In genomic region chr3:130304827-130305226, GRCm38 (mm10) we compare ENCODE assay signal across 24 mouse cellular contexts.
DNase-seq lines count a peak whose midpoint lies in the region; ATAC-seq and TF ChIP-seq lines count a peak whose summit lies in the region.
"Had no signal": no experiment of that assay in that cellular context is flagged by ENCODE, and none has a peak within 500 bp of the region (broad histone marks: within the 10 kb centered on the region; RNA-seq: fewer than 3 reads in every experiment).

No protein-coding gene starts in this region.

- H3K36me3 ChIP-seq in hindbrain, embryonic 13.5 days = no peaks in the 10 kb centered on the region
- no peaks in the 10 kb centered on the region for H3K36me3 ChIP-seq in hindbrain, embryonic 10.5 days
- H3K36me3 ChIP-seq in midbrain, embryonic 14.5 days (ENCODE audit: control insufficient read depth, insufficient read depth, low read length) = no peaks in the 10 kb centered on the region
- no peaks in the 10 kb centered on the region for H3K36me3 ChIP-seq in midbrain, embryonic 10.5 days
- H3K36me3 ChIP-seq: embryonic facial prominence, embryonic 15.5 days; limb, embryonic 13.5 days; liver, embryonic 13.5 days had no signal

- H3K4me3 ChIP-seq in cerebellum, adult 2 months (replicated peaks; ENCODE audit: insufficient read depth, low read depth, low read length) = no peak overlapping the region
- H3K4me3 ChIP-seq in hindbrain, embryonic 13.5 days = no peak overlapping the region
- no peak overlapping the region for H3K4me3 ChIP-seq in hindbrain, embryonic 10.5 days
- H3K4me3 ChIP-seq in midbrain, embryonic 14.5 days (replicated peaks; ENCODE audit: low read depth, low read length) = no peak overlapping the region
- H3K4me3 ChIP-seq in midbrain, embryonic 10.5 days = no peak overlapping the region
- H3K4me3 ChIP-seq: embryonic facial prominence, embryonic 15.5 days; gastrocnemius, adult 2 months; limb, embryonic 13.5 days; liver, embryonic 13.5 days had no signal

- no peak for TF ChIP-seq CTCF in cerebellum, adult 2 months (IDR thresholded peaks at IDR 0.05; ENCODE audit: borderline replicate concordance, insufficient read depth, low read depth, low read length)

- 19% methylated on average over 9 of the region's 9 CpGs for WGBS in cerebellum, adult 2 months
- 61% methylated on average over 9 of the region's 9 CpGs for WGBS in hindbrain, embryonic 13.5 days
- WGBS in hindbrain, embryonic 10.5 days = 84% methylated on average over 9 of the region's 9 CpGs
- WGBS in midbrain, embryonic 14.5 days = 55% methylated on average over 9 of the region's 9 CpGs
- WGBS in midbrain, embryonic 10.5 days = 87% methylated on average over 9 of the region's 9 CpGs

- TF ChIP-seq POLR2A in cerebellum, adult 2 months (IDR thresholded peaks at IDR 0.05; ENCODE audit: borderline replicate concordance, insufficient read depth, low read length) = no peak

- no peaks in the 10 kb centered on the region for H3K27me3 ChIP-seq in cerebellum, adult 2 months (ENCODE audit: control insufficient read depth, insufficient read depth, low read length)
- no peaks in the 10 kb centered on the region for H3K27me3 ChIP-seq in hindbrain, embryonic 13.5 days
- no peaks in the 10 kb centered on the region for H3K27me3 ChIP-seq in hindbrain, embryonic 10.5 days (ENCODE audit: insufficient read depth, poor library complexity, severe bottlenecking)
- H3K27me3 ChIP-seq in midbrain, embryonic 14.5 days (ENCODE audit: control insufficient read depth, insufficient read depth, low read length) = no peaks in the 10 kb centered on the region
- no peaks in the 10 kb centered on the region for H3K27me3 ChIP-seq in midbrain, embryonic 10.5 days (ENCODE audit: low read depth, poor library complexity, severe bottlenecking)
- H3K27me3 ChIP-seq: embryonic facial prominence, embryonic 15.5 days; limb, embryonic 13.5 days; liver, embryonic 13.5 days; Patski had no signal

- no peak overlapping the region for H3K4me2 ChIP-seq in hindbrain, embryonic 13.5 days
- H3K4me2 ChIP-seq in midbrain, embryonic 14.5 days (ENCODE audit: low read length) = no peak overlapping the region
- H3K4me2 ChIP-seq: embryonic facial prominence, embryonic 15.5 days; heart, embryonic 11.5 days; limb, embryonic 13.5 days; liver, embryonic 13.5 days; lung, embryonic 14.5 days had no signal

- no peaks in the 10 kb centered on the region for H3K9me3 ChIP-seq in hindbrain, embryonic 13.5 days
- H3K9me3 ChIP-seq in hindbrain, embryonic 10.5 days = no peaks in the 10 kb centered on the region
- H3K9me3 ChIP-seq in midbrain, embryonic 14.5 days (ENCODE audit: control insufficient read depth, low read length) = no peaks in the 10 kb centered on the region
- H3K9me3 ChIP-seq in midbrain, embryonic 10.5 days (replicated peaks) = no peaks in the 10 kb centered on the region
- H3K9me3 ChIP-seq: embryonic facial prominence, embryonic 15.5 days; limb, embryonic 13.5 days; liver, embryonic 13.5 days had no signal

- no peak overlapping the region for H3K27ac ChIP-seq in cerebellum, adult 2 months (ENCODE audit: insufficient read depth, low read length)
- H3K27ac ChIP-seq in hindbrain, embryonic 13.5 days = no peak overlapping the region
- H3K27ac ChIP-seq in hindbrain, embryonic 10.5 days = no peak overlapping the region
- peak overlapping the region; percentile 37; the same call in 1 of the 2 replicates for H3K27ac ChIP-seq in midbrain, embryonic 14.5 days (replicated peaks; ENCODE audit: low read depth, low read length)
- H3K27ac ChIP-seq in midbrain, embryonic 10.5 days (replicated peaks) = no peak overlapping the region; the same call in 1 of the 2 replicates
- H3K27ac ChIP-seq: embryonic facial prominence, embryonic 15.5 days; gastrocnemius, adult 2 months; limb, embryonic 13.5 days; liver, embryonic 13.5 days; stomach, postnatal 0 days had no signal

- H3K9ac ChIP-seq in hindbrain, embryonic 13.5 days = no peak overlapping the region
- no peak overlapping the region for H3K9ac ChIP-seq in midbrain, embryonic 14.5 days (replicated peaks; ENCODE audit: low read length)
- H3K9ac ChIP-seq: embryonic facial prominence, embryonic 15.5 days; limb, embryonic 13.5 days; liver, embryonic 13.5 days; lung, embryonic 14.5 days had no signal

- H3K4me1 ChIP-seq in cerebellum, adult 2 months (ENCODE audit: control insufficient read depth, insufficient read depth, low read length) = no peaks in the 10 kb centered on the region
- H3K4me1 ChIP-seq in hindbrain, embryonic 13.5 days (replicated peaks) = peaks cover 17% of the 10 kb centered on the region
- peaks cover 11% of the 10 kb centered on the region; the same call in 1 of the 2 replicates for H3K4me1 ChIP-seq in hindbrain, embryonic 10.5 days (replicated peaks)
- H3K4me1 ChIP-seq in midbrain, embryonic 14.5 days (ENCODE audit: control insufficient read depth, insufficient read depth, low read length) = peaks cover 13% of the 10 kb centered on the region; the same call in 1 of the 2 replicates
- H3K4me1 ChIP-seq in midbrain, embryonic 10.5 days = peaks cover 13% of the 10 kb centered on the region
- H3K4me1 ChIP-seq: liver, embryonic 13.5 days had no signal

- 0 out of 2 replicates have a peak, but pooled peaks have one; percentile 49 for ATAC-seq in hindbrain, embryonic 13.5 days (ENCODE audit: low FRiP score)
- peak; percentile 34; the same call in 1 of the 2 replicates for ATAC-seq in midbrain, embryonic 14.5 days (ENCODE audit: low FRiP score, low TSS enrichment)
- ATAC-seq in inflammation-experienced regulatory T-cells, adult 6 months = no peak
- ATAC-seq: Patski had no signal

- DNase-seq in cerebellum, postnatal 10 days = peak; percentile 68 to 81
- DNase-seq in cerebellum, adult 2 months = no peak
- no peak for DNase-seq in hindbrain, embryonic 10.5 days (ENCODE audit: low spot score)
- peak; percentile 53 for DNase-seq in midbrain, embryonic 14.5 days
- DNase-seq in midbrain, embryonic 10.5 days (ENCODE audit: low spot score) = no peak
- DNase-seq in urinary bladder, postnatal 25 days (ENCODE audit: low spot score) = no peak
- DNase-seq: adrenal gland, adult 8-10 months; cerebellum, postnatal 25 days; embryo, embryonic 11 days; gastrocnemius, adult 2 months; heart, postnatal 10 days; kidney, adult 9 months; kidney, postnatal 25 days; liver, embryonic 13.5 days; lung, embryonic 14.5 days; lung, postnatal 36 days; right cerebral cortex, postnatal 4 days had no signal

Comparison
In these comparisons a context has a peak if more than half of its experiments do, and no peak if none do; other contexts are left out.
1. DNase-seq: peak in cerebellum, postnatal 10 days (2 of 2) and midbrain, embryonic 14.5 days (single experiment); none in cerebellum, adult 2 months (0 of 2), hindbrain, embryonic 10.5 days (single experiment), midbrain, embryonic 10.5 days (single experiment) and urinary bladder, postnatal 25 days (single experiment).